ENCODE assay signal across 16 mouse cellular contexts in the genomic region with DNA sequence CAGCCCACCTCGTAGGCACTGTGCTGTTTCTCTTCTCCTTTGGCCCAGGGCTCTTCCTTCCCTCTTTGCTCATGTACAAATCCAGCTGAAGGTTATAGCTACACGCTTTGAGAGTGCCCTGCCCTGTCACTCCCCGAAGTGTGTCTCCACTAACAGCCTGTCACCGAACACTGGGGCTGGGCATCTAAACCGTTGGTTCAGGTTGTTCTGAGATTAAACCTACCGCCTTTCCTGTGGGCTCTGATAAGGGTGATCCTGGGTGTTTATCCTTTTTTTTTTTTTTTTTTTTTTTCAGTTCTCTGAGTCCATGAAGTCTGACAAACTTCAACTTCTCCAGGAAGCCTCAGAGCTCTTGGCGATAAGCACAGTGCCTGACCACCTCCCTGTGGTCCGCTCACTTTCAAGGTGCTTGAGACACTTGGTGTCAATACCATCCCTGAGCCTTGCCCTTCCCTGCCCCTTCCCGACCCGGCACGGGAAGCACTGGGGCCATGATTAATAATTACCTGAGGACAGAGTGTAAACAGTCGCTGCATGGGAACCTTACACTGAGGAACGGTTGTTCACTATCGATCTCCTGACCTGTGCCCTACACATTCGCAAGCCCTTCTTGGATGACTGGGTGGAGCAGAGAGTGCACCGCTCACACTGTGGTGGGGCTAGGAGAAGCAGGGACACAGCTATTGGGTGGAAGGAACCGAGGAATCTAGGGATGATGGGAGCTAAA. TPM values are rescaled to one million over a fixed set of nuclear protein-coding genes. Genes with fewer than 3 reads are reported as not detected.
DNase-seq lines count a peak whose midpoint lies in the region; ATAC-seq and TF ChIP-seq lines count a peak whose summit lies in the region.
"Had no signal": no experiment of that assay in that cellular context is flagged by ENCODE, and none has a peak within 500 bp of the region (broad histone marks: within the 10 kb centered on the region; RNA-seq: fewer than 3 reads in every experiment).

No protein-coding gene starts in this region.

- H3K27me3 ChIP-seq in kidney, embryonic 14.5 days (ENCODE audit: control insufficient read depth, insufficient read depth, low read length), result no peaks in the 10 kb centered on the region
- no peaks in the 10 kb centered on the region for H3K27me3 ChIP-seq in liver, postnatal 0 days (ENCODE audit: insufficient read depth, low read length)
- no peaks in the 10 kb centered on the region for H3K27me3 ChIP-seq in stomach, postnatal 0 days (ENCODE audit: control insufficient read depth, insufficient read depth, low read length)
- H3K27me3 ChIP-seq in limb, embryonic 10.5 days (ENCODE audit: low read depth, poor library complexity, severe bottlenecking), result no peaks in the 10 kb centered on the region
- H3K27me3 ChIP-seq: forebrain, embryonic 12.5 days had no signal

- H3K27ac ChIP-seq in kidney, embryonic 14.5 days (ENCODE audit: low read depth, low read length), result no peak overlapping the region
- H3K27ac ChIP-seq in liver, postnatal 0 days (ENCODE audit: low read depth), result peak overlapping the region; percentile 70
- H3K27ac ChIP-seq in stomach, postnatal 0 days (replicated peaks), result peak overlapping the region; percentile 40; the same call in 1 of the 2 replicates
- no peak overlapping the region for H3K27ac ChIP-seq in limb, embryonic 10.5 days
- H3K27ac ChIP-seq: forebrain, embryonic 12.5 days had no signal

- peak; percentile 75 for DNase-seq in kidney, adult 11 months
- DNase-seq in kidney, postnatal 10 days, result peak; percentile 41
- peak; percentile 73 for DNase-seq in liver, postnatal 0 days
- peak; percentile 74 for DNase-seq in stomach, postnatal 0 days (ENCODE audit: low spot score)
- DNase-seq in lung, adult 2 months, result no peak
- DNase-seq in limb, embryonic 10.5 days (ENCODE audit: low spot score), result no peak
- DNase-seq in left cerebral cortex, postnatal 25 days (ENCODE audit: low spot score in 2 of 2), result no peak
- DNase-seq: embryo, embryonic 11 days; heart, postnatal 36 days; lung, postnatal 14 days had no signal

- intact Hi-C loops in left cerebral cortex, postnatal 25 days (cut with DNase I), result no loop called here

- TF ChIP-seq POLR2A in lung, adult 2 months (IDR thresholded peaks at IDR 0.05; ENCODE audit: borderline replicate concordance, extremely low read depth, low read depth, low read length), result no peak

- H3K36me3 ChIP-seq in kidney, embryonic 14.5 days (ENCODE audit: control insufficient read depth, insufficient read depth, low read length), result no peaks in the 10 kb centered on the region
- no peaks in the 10 kb centered on the region for H3K36me3 ChIP-seq in liver, postnatal 0 days (replicated peaks; ENCODE audit: insufficient read depth, low read length)
- no peaks in the 10 kb centered on the region for H3K36me3 ChIP-seq in stomach, postnatal 0 days (ENCODE audit: control insufficient read depth, insufficient read depth, low read length)
- 0 out of 2 replicates have a peak, but pooled peaks cover under 1% of the 10 kb centered on the region for H3K36me3 ChIP-seq in limb, embryonic 10.5 days
- H3K36me3 ChIP-seq: forebrain, embryonic 12.5 days had no signal

- H3K4me3 ChIP-seq in kidney, embryonic 14.5 days (ENCODE audit: low read length), result no peak overlapping the region
- peak overlapping the region; percentile 20; the same call in 1 of the 2 replicates for H3K4me3 ChIP-seq in liver, postnatal 0 days (ENCODE audit: low read depth, low read length)
- H3K4me3 ChIP-seq in stomach, postnatal 0 days (ENCODE audit: low read depth, low read length), result no peak overlapping the region
- H3K4me3 ChIP-seq in lung, adult 2 months (replicated peaks; ENCODE audit: extremely low read depth, low read depth, low read length), result no peak overlapping the region
- H3K4me3 ChIP-seq in limb, embryonic 10.5 days, result no peak overlapping the region
- H3K4me3 ChIP-seq: forebrain, embryonic 12.5 days had no signal

- ATAC-seq in kidney, embryonic 14.5 days (ENCODE audit: low FRiP score, low TSS enrichment), result no peak
- ATAC-seq in liver, postnatal 0 days, result peak; percentile 88
- peak; percentile 79 for ATAC-seq in stomach, postnatal 0 days (ENCODE audit: low FRiP score, low TSS enrichment)

- TF ChIP-seq EP300 in liver, postnatal 0 days (IDR thresholded peaks at IDR 0.05; ENCODE audit: low read depth), result peak; percentile 99
- no peak for TF ChIP-seq EP300 in stomach, postnatal 0 days (optimal IDR thresholded peaks at IDR 0.05)

- TF ChIP-seq CTCF in liver, postnatal 0 days (IDR thresholded peaks at IDR 0.05; ENCODE audit: low read depth), result no peak
- TF ChIP-seq CTCF in stomach, postnatal 0 days (IDR thresholded peaks at IDR 0.05; ENCODE audit: low read depth), result no peak
- TF ChIP-seq CTCF in lung, adult 2 months (IDR thresholded peaks at IDR 0.05; ENCODE audit: insufficient read depth, low read length), result no peak

- WGBS in kidney, embryonic 14.5 days, result 67% methylated on average over 17 of the region's 17 CpGs
- 19% methylated on average over 17 of the region's 17 CpGs for WGBS in liver, postnatal 0 days (ENCODE audit: insufficient replicate concordance)
- 37% methylated on average over 17 of the region's 17 CpGs for WGBS in stomach, postnatal 0 days
- WGBS in lung, adult 2 months, result 48% methylated on average over 17 of the region's 17 CpGs
- 85% methylated on average over 17 of the region's 17 CpGs for WGBS in limb, embryonic 10.5 days

- no peak overlapping the region for H3K4me2 ChIP-seq in kidney, embryonic 14.5 days (replicated peaks; ENCODE audit: low read depth, low read length)
- peak overlapping the region; percentile 66 for H3K4me2 ChIP-seq in liver, postnatal 0 days (ENCODE audit: low read depth, low read length)
- no peak overlapping the region for H3K4me2 ChIP-seq in stomach, postnatal 0 days (replicated peaks; ENCODE audit: low read depth)
- H3K4me2 ChIP-seq: forebrain, embryonic 12.5 days had no signal

- H3K4me1 ChIP-seq in kidney, embryonic 14.5 days (ENCODE audit: control insufficient read depth, insufficient read depth, low read length), result 0 out of 2 replicates have a peak, but pooled peaks cover 4% of the 10 kb centered on the region
- H3K4me1 ChIP-seq in liver, postnatal 0 days (ENCODE audit: insufficient read depth), result peaks cover 75% of the 10 kb centered on the region
- 0 out of 2 replicates have a peak, but pooled peaks cover 3% of the 10 kb centered on the region for H3K4me1 ChIP-seq in stomach, postnatal 0 days (replicated peaks; ENCODE audit: control insufficient read depth, insufficient read depth)
- peaks cover 39% of the 10 kb centered on the region for H3K4me1 ChIP-seq in lung, adult 2 months (ENCODE audit: control insufficient read depth, insufficient read depth, low read length)
- H3K4me1 ChIP-seq in limb, embryonic 10.5 days, result peaks cover 21% of the 10 kb centered on the region; the same call in 1 of the 2 replicates
- H3K4me1 ChIP-seq: forebrain, embryonic 12.5 days had no signal

- no peaks in the 10 kb centered on the region for H3K9me3 ChIP-seq in kidney, embryonic 14.5 days (ENCODE audit: control insufficient read depth, low read length)
- no peaks in the 10 kb centered on the region for H3K9me3 ChIP-seq in liver, postnatal 0 days (ENCODE audit: low read length)
- no peaks in the 10 kb centered on the region for H3K9me3 ChIP-seq in stomach, postnatal 0 days (ENCODE audit: control insufficient read depth, low read length)
- no peaks in the 10 kb centered on the region for H3K9me3 ChIP-seq in limb, embryonic 10.5 days (replicated peaks)
- H3K9me3 ChIP-seq: forebrain, embryonic 12.5 days had no signal

- no peak overlapping the region for H3K9ac ChIP-seq in kidney, embryonic 14.5 days (ENCODE audit: low read depth, low read length)
- peak overlapping the region; percentile 51 for H3K9ac ChIP-seq in liver, postnatal 0 days (replicated peaks)
- H3K9ac ChIP-seq in stomach, postnatal 0 days (ENCODE audit: low read length), result no peak overlapping the region
- H3K9ac ChIP-seq: forebrain, embryonic 12.5 days had no signal

RNA-seq across cellular contexts. Expression of a gene that starts 12.2 kb away (rescaled TPM):
- 2.8 and 5.5 TPM in 2 replicates for polyA plus RNA-seq in kidney, embryonic 14.5 days (2014; fragmentation: Nextera tagmentation; extraction: Ambion mirVana)
- 134 and 135 TPM in 2 replicates for polyA plus RNA-seq in liver, postnatal 0 days (2015; fragmentation: Nextera tagmentation; extraction: Ambion mirVana)
- 15.3 and 16.2 TPM in 2 replicates for polyA plus RNA-seq in stomach, postnatal 0 days (2015; fragmentation: Nextera tagmentation; extraction: Ambion mirVana)
- 1,047 and 1,116 TPM in 2 replicates for polyA plus RNA-seq in lung, adult 2 months (2012; rRNA removed)
- polyA plus RNA-seq in limb, embryonic 10.5 days (2016; fragmentation: Nextera tagmentation; extraction: Ambion mirVana), result 0.94 and 1.1 TPM in 2 replicates
- 1 to 10 TPM; 1.3 to 2.5 TPM for total RNA-seq in left cerebral cortex, postnatal 25 days (2021)

RNA-seq across cellular contexts. Expression of a gene that starts 52.0 kb away (rescaled TPM):
- polyA plus RNA-seq in kidney, embryonic 14.5 days (2014; fragmentation: Nextera tagmentation; extraction: Ambion mirVana), result not detected in 2 replicates
- 0.08 and 0.09 TPM in 2 replicates for polyA plus RNA-seq in liver, postnatal 0 days (2015; fragmentation: Nextera tagmentation; extraction: Ambion mirVana)
- polyA plus RNA-seq in stomach, postnatal 0 days (2015; fragmentation: Nextera tagmentation; extraction: Ambion mirVana), result not detected in 2 replicates
- polyA plus RNA-seq in lung, adult 2 months (2012; rRNA removed), result not detected in 2 replicates
- polyA plus RNA-seq in limb, embryonic 10.5 days (2016; fragmentation: Nextera tagmentation; extraction: Ambion mirVana), result not detected in 2 replicates
- total RNA-seq in left cerebral cortex, postnatal 25 days (2021), result not detected
- total RNA-seq: ES-E14; heart, postnatal 36 days; layer of hippocampus, adult 8-10 months; left cerebral cortex, postnatal 36 days had no signal
- polyA plus RNA-seq: forebrain, embryonic 12.5 days; testis, adult 2 months had no signal

Comparison
In these comparisons a context has a peak if more than half of its experiments do, and no peak if none do; other contexts are left out.
1. DNase-seq: peak in kidney, adult 11 months (single experiment), kidney, postnatal 10 days (single experiment), liver, postnatal 0 days (single experiment) and stomach, postnatal 0 days (single experiment); none in lung, adult 2 months (single experiment), limb, embryonic 10.5 days (single experiment) and left cerebral cortex, postnatal 25 days (0 of 2).
2. H3K27ac ChIP-seq: peak in liver, postnatal 0 days (single experiment) and stomach, postnatal 0 days (single experiment); none in kidney, embryonic 14.5 days (single experiment) and limb, embryonic 10.5 days (single experiment).